Mouse (Mus musculus) kidney, postnatal 4 days (tissue): ENCODE results near the gene Ykt6.
"Not testable (repeated sequence)": the region's sequence is repeated elsewhere in the genome, so short reads cannot be mapped to it uniquely, and the experiment has no call there.

Source experiments
- DNase-seq, 2 experiments: peaks; one replicate each; pipeline ENCODE4 v3.0.0; 2021; ENCODE audit warnings: mixed read lengths in 2 of 2

Gene Ykt6

GRCm38 (mm10) chr11:5995989-5996388 is 40.5 kb downstream of the Ykt6 start:
- peak; percentile 93 for DNase-seq

- DNase-seq, result no peak
These were observed 43.0 kb downstream of the Ykt6 start for GRCm38 (mm10) chr11:5998472-5998871.

- DNase-seq, result peak; percentile 71 to 83
These were observed 44.6 kb downstream of the Ykt6 start for GRCm38 (mm10) chr11:5999832-6000771.

- no peak for DNase-seq
These were observed 45.6 kb downstream of the Ykt6 start for GRCm38 (mm10) chr11:6000961-6001682.

- DNase-seq, result no peak
These were observed 46.6 kb downstream of the Ykt6 start for GRCm38 (mm10) chr11:6001981-6002649.

GRCm38 (mm10) chr11:6003046-6003639 is 47.6 kb downstream of the Ykt6 start:
- DNase-seq, result no peak

DNA sequence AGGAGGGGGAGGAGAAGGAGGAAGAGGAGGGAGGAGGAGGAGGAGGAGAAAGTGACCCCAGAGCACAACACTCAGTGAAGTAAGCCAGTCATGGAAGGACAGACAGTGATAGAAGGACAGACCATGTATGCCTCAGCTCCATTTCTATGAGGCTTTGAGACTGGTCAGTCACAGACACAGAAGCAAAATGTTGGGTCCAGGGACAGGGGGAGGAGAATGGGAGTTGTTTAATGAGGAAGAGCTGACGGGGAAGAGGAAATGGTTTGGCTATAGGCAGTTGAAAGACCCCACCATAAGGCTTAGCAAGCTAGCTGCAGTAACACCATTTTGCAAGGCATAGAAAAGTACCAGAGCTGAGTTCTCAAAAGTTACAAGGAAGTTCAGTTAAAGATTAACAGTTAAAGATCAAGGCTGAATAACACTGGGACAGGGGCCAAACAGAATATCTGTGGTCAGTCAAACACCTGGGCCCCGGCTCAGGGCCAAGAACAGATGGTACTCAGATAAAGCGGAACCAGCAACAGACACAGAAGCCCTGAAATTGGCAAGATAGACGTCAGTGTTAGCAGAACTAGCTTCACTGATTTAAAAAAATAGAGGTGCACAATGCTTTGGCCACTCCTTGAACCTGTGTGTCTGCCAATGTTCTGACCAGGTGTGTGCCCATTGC is 50.0 kb downstream of the Ykt6 start:
- not testable (repeated sequence) for DNase-seq

- not testable (repeated sequence) for DNase-seq
These were observed 51.0 kb downstream of the Ykt6 start for GRCm38 (mm10) chr11:6006351-6007009.

- DNase-seq, result not testable (repeated sequence)
These were observed 51.7 kb downstream of the Ykt6 start for GRCm38 (mm10) chr11:6007010-6007778.

- not testable (repeated sequence) for DNase-seq
These were observed 52.3 kb downstream of the Ykt6 start for GRCm38 (mm10) chr11:6007779-6008128.

DNA sequence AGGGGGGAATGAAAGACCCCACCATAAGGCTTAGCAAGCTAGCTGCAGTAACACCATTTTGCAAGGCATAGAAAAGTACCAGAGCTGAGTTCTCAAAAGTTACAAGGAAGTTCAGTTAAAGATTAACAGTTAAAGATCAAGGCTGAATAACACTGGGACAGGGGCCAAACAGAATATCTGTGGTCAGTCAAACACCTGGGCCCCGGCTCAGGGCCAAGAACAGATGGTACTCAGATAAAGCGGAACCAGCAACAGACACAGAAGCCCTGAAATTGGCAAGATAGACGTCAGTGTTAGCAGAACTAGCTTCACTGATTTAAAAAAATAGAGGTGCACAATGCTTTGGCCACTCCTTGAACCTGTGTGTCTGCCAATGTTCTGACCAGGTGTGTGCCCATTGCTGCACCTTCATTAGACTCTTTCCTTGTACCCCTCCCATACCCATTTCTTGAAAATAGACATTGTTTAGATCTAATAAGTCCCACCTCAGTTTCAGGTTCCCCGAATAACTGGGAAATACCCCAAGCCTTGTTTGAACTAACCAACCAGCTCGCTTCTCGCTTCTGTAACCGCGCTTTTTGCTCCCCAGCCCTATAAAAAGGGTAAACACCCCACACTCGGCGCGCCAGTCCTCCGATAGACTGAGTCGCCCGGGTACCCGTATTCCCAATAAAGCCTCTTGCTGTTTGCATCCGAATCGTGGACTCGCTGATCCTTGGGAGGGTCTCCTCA is 55.4 kb downstream of the Ykt6 start:
- DNase-seq, result not testable (repeated sequence)

DNA sequence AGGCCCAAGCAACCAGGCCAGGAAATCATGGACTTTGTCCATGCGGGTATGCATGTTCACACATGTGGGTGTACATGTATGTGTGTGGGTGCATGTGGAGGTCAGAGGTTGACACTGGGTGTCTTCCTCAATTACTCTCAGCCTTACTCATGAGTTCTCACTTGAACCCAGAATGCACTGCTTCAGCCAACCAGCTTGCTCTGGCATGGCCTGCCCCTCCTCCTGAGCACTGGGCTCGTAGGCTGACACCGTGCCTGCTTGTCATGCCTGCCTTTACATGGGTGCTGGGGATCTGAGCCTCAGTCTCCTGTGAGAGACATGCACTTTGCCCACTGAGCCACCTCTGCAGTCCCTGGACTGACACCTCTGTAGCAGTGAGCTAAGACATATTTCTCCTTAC is 56.4 kb downstream of the Ykt6 start:
- no peak for DNase-seq

DNA sequence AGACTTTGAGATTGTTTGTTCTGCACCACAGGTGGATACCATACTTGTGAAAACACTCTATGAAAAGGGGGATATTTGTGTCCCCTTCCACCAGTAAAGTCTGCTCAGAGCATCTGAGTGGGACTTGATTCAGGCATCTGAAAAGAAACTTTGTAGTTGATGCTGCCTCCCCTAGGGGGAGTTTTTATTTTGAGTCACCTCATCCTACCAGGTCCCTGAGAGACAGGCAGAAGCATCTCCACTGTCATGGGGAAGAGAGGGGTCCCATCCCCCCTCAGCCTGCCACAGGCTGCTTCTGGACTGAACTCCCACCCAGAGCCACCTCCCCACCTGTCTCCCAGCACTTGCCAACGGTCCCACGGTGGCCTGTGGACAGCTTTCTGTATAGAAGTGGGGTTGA is 57.9 kb downstream of the Ykt6 start:
- no peak for DNase-seq

DNA sequence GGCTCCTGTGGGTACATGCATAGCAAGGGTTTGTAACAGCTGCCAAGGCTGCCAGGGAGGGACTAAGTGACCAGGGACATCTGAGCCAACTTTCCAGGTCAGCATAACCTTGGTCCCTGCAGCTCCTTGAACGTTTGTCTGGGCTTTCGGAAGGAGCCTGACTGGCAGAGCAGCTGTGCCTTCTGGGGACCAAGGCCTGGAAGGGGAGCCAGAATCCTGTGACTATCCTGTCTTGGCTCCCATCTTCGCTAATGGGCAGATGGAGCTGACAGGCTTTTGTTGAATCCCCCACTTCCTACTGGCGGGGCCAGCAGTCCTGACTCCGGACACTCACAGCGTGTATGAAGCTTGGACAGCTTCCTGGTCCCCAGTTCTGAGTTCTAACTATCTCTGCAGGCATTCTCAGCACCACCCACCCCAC is 59.5 kb downstream of the Ykt6 start:
- DNase-seq, result no peak

GRCm38 (mm10) chr11:6016368-6016767 is 60.9 kb downstream of the Ykt6 start:
- peak; percentile 68 to 69 for DNase-seq

DNA sequence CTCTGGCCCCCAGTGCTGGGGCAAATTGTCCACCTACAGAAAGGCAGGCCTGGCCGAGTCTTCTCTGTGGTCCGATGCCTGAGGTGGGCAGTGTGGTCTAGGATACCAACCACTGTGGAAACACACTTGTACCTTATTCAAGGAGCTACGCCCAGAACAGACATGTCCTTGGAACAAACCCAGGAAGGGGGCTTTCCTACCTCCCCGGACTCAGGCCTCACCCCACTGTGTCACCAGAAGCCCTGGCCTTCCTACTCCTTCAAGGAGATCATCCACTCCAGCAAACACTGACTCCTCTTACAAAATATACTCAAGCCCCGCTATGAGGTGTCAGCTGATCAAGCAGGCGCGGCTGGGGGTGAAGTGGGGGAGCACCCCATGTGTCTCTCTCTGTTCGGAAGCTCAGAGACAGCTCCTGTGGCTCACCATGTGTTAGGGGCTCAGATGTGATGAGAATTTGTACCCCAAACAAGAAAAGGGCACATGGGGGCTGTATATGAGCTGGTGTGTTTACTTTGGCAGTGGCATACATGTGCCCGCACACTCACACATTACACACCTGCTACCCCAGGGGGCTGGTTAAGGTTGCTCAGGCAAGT is 61.4 kb downstream of the Ykt6 start:
- no peak for DNase-seq
